Mouse (Mus musculus): Measurements from ENCODE around the gene Meis1.
A peak's percentile ranks its signal among the peaks of the same experiment; 100 is the strongest.

Gene Meis1

DNA sequence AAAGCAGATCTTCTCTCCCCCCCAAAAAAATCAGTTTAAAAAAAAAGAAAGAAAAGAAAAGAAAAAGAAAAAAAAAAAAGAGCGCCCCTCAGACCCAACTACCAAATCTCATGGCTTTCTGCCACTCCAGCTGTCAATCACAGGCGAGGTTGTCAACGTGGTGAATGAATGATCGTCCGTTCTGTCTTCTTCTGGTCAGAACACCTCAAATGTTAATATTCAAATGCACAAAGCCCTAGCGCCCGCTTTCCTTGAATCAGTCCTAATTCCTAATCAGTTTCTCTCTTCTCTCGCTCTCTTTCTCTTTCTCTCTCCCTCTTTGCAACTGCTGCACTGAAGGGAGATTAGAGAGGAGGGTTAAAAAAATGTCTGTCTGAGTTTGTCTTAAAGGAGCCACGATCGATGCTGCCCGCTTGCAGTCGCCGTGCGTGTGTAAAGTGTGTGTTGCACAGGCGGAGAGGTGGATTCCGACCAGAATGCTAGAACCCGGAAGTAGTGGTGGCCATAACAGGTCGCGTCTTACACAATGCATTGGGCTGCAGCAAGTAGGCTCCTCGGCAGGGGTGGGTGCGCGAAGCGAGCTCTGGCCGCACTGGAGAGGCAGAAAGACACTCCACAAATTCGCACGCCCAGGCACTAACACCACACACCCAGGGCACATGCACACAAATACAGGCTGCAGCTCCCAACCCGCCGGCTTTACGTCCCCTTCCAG, at the start of gene Meis1:
Gene Meis1, minus strand, starts transcription at position 497 of the 715 bp plus-strand sequence.
- peak; percentile 83 for DNase-seq (ENCODE audit: low spot score)

DNA sequence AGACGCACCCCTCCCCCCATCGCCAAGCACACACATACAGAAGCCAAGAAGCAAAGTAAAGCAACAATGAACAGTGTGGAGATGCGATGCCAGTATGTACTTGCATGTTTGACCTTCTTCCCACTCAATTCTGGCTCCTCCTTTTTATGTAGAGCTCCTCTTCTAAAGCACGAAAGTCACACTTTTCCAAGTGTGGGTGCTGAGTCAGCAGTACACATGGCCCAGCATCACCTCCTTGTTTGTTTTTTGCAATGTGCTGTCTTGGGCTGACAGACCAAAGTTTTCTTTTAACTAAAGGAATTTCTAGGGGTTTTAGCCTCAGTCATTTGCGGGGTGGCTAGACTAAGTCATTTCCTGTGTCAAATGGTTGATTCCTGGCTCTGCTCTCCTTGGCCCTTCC, 48.5 kb upstream of the Meis1 start:
- no peak for DNase-seq (ENCODE audit: low spot score)

DNA sequence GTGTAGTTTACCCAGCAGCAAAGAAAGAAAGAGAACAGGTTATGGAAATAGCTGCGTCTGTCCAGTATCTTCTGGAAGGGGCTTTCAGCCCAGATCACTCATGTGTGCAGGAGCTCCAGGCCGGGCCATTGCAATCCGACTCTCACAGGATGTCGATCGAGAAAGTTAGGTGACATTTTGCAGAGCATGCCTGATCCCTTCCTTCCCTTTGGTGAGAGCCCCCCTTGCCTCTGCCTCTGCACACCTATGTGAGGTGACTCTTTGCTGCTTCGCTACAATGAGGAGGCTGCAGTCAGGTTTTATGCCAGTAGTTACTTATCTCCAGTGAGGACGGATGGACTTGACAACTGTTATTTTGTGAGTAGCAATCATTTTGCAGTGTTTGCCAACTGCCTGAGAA, 30.5 kb upstream of the Meis1 start:
- no peak for DNase-seq (ENCODE audit: low spot score)

DNA sequence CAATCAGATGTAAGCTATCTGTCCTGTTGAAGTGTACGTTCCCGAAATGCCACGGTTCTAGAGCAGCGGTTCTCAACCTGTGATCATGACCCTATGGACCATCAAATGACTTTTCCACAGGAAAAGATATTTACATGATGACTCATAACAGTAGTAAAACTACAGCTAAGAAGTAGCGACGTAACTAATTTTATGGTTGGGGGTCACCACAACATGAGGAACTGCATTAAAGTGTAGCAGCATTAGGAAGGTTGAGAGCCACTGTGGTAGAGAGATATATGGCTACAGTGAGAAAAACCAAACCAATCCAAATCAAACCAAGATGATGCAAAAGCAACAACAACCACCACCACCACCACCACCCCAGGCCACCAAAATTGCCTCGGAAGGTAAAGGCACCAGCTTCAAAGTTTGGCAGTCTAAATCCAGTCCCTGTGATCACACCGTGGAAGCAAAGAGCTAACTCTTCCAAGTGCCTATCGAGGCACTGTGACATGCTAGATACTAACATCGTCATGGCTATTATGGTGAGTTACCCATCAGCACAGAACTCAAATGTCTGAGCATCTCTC, 17.9 kb upstream of the Meis1 start:
- DNase-seq (ENCODE audit: low spot score), result no peak

DNA sequence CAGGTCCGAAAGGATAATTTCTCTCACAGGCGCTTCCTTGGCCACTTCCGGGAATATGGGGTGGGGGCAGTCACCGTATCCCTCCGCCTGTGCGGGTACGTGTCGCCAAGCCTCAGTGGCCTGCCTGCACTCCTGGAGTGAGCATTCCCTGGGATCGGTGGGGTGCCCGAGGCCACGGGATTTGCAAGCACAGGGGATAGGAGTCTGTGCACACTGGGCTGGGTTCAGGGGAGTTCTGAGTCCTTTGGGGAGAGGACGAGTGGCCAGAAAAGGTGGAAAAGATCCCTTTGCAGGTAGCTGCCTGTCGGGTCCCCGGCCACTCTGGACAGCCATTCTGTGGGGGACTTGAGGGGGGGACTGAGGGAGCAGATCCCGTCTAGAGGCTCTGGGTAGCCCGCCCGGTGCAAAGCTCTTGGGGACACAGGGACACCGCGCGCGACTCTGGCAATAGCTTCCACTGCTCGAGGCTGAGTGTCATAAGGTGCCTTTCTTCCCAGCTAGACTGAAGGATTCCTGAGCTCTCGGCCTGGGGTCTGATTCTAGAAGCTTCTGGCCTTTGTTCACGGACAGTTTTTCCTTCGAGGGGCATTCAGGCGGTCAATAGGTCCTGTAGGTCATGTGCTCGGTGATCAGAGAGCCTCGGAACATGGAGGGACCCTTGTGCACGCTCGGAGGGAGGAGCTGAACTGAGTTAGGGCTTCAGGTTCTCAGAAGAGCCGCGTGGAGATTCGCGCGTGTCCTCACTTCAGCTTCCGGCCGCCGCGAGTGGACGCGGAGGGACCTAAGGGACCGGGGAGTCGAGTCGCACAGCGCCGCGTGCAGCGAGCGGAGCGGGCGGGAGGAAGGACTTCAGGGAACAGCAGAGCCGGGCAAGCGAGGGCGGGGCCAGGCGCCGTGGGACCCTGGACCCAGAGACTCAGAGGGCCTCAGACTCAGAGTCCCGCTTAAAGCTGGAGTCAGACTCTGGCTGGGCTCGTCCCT, 8.1 kb upstream of the Meis1 start:
- DNase-seq (ENCODE audit: low spot score), result peak; percentile 71

DNA sequence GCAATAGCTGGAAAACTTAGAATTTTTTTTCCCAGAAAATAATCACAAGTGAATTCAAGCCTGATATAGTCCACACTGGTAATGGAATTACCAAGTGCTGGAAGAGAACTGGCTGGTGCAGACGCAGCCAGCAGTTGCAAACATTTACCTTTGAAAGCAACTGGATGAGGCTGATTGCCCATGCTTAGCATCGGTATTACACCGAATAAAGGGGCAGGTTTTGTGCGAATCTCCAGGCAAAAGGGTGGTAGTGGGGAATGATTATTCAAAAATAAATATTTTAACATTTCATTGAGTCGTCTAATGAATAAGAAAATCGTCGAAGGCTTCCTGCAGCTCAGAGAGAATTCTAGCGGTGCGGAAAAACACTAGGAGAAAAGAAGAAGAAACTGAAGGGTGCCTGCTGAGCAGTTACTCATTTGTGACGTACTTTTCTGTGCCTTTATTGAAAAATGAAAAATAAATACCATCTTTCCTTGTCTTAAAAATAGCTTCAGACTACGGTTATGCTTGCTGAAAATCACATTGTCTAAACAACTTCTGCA, 7.3 kb upstream of the Meis1 start:
- no peak for DNase-seq (ENCODE audit: low spot score)

DNA sequence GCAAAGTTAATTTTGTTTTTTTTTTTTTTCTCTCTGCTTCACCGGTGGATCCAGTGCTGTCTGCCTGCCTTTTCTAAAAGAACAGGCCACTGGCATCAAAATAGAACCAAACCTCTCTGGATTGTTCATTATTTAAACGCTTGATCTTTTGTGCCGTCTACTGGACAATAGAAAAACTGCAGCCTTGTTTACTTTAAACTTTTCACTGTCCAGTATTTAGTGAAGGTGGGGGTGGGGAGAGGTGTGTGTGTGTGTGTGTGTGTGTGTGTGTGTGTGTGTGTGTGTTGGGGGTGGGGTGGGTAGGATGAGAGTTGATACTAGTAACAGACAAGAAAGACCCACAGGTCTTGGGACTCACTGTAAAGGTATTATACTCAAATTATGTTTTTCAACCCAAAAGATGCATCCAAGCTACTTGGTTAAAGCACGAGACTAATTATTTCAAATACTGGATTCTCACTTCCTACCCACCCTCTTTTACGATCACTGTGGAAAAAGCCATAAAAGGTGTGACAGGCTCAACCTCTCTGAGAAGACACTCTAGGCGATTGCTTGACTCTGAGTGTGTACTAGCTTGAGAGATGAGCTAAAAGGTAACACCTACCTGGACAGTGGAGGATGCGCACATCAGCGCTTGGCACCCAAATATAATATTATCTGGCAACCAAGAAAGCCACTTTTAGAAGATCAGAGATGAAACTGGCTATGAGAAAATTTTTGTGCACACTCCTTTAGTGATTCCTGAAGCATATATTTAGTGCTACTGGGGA, 5.9 kb upstream of the Meis1 start:
- DNase-seq (ENCODE audit: low spot score), result no peak

DNA sequence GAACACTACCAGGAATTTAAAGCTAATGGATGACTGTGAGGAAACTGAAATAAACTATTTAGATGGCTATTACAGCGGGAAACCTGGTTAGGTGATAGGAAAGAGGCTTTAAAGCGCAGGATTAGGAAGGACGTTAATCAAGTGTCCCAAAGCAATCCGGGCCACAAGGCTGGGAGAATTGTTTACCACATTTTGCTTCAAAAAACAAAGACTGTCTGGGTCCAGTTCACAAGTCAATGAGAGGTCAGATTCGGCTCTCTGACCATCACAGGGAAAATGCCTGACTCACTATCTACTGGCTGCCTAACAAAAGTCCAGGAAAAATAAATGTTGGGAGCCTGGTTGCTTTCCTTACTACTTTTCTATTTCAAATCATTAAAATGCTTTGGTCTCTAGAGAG, 4.6 kb upstream of the Meis1 start:
- no peak for DNase-seq (ENCODE audit: low spot score)

DNA sequence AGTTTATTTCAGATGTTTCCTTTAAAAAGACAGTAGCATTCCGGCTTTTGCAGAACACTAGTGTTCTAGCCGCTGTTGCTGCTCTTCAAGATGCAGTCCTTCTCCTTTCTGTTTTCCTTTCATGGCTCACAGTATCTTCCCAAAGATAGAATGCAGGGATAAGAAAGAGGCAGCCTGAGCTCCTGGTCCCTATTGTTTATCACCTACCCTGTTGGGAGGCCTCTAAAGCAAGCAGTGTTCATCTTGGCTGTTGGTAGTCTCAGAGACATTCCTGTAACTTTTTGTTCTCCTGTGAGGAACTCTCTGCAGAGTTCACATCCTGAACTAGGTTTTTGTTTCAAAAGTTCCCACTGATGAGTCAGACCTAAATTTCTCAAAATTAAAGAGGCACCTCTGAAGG, 3.8 kb upstream of the Meis1 start:
- no peak for DNase-seq (ENCODE audit: low spot score)

DNA sequence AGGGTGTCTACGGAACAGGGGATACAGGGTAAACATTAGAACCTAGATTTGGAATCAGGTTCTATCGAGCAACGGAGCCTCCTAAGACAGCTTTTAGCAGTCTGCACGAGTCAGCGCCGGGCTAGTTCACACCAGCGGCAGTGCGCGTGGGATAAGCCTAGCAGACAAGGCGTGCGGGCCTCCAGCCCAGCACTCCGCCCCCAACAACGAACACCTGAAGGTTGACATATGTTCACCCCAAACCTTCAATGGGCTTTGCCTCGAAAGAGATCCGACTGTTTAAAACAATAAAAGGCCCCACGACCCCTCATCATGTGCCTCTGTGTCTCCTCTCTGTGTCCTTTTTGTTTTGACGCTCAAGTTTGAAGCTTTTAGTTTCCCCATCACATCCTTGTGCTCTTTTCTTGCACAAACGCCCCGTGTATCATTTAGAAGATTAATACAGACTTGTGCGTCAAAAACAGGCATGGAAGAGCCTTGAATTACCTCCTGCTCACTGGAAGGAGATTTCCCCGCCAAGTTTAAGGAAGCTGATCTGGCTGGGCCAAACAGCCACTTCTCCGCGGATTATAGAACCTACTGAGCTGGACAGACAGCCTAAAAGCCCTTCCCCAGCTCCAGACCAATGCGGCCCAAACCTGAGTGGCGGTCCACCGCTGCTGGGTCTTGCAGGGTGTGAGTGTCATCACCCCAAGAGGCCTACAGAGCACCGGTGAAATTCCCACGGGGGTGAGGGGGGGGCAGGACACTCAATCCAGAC, 2.3 kb upstream of the Meis1 start:
- peak; percentile 63 for DNase-seq (ENCODE audit: low spot score)

DNA sequence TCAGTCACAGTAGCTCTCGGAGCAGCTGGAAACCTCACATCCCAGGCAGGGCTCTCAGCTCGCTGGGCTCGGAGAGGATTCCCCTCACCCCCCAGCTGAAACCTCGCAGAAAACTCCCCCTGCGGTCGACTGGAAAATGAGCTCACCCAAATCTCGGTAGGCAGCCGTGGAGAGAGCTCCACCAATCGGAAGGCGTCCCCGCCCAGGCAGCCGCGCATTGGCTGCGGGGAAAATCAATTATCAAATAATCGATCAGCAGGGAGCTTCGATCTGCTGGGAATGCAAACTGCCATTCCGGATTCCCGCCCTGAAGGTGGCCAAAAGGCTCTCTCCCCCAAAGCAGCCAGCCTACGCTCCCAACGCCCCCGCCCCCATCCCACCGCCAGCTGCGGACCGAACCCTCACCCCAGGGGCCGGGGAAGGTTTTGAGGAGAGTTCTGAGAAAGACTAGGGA, 1.6 kb upstream of the Meis1 start:
- peak; percentile 89 for DNase-seq (ENCODE audit: low spot score)

DNA sequence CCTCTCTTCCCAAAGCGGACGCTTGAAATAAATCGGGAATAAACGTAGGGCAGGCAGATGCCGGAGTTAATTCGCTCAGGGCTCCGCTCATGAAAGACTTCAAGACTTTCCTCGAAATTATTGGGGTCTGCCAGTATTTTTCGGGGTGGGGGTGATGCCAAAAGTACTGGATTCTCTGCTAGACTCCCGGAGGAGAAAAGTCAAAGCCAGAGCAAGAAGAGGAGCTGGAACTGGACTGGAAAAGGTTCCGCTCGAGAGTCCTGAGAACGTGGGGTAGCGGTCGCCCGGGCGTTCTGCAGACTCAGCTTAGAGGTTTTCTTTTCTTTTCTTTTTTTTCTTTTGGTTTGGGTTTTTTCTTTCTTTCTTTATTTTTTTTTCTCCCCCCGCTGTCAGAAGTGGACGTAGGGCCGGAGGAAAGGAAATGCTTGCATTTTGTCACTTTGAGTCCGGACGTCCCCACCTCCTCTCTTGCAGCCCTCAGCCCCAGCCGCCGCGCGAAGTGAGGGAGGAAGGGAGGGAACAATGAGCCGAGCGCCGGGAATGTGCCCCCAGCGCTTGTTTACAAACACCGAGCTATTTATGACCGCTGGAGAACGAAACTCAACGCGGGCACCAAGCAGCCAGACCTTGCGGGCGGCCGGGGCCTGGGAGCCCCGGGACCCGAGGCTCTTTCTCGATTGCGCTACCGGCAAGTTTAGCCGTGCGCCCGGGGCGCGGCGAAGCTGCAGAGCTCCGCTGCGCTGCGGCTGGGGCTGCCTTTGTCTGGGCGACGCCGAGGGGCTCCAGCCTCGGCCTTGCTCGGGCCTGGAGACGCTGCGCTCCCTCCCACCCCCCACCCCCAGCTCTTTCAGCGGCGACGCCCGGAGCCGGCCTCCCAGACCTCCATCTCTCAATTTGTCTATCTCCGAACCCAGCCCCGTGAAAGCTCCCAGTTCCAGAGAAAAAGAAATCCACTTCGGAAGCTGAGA, 703 bp upstream of the Meis1 start:
- DNase-seq (ENCODE audit: low spot score), result peak; percentile 76

DNA sequence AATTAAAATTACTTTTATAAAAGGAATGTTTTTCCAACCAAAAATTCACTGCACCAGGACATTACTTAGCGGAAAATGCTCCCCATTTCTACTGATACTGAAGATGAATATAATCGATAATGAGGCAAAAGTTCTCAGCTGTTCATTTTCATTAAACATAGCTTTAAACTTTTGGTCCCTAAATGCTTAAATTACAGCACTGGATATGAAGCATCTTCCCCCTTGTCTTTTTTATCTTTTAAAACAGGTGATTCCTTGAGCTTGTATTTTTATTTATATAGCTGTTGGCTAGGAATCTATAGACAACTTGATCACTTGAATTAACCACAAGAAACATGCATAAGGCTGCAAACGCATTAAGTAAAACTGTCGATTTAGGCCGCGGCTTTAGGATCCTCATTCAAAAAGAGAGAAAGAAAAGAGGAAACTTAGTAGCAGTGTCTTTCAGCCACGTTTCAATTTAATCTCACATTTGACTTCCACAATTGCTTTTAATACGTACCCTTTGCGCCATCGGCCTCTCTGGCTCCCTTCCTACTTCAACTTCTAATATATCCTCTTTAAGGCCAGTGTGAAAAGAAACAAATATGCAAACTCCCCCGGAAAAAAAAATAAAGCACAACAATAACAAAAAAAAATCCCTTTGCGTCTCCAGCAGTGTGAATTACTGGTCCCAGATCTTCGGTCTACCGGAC, 919 bp downstream of the Meis1 start:
- no peak for DNase-seq (ENCODE audit: low spot score)

DNA sequence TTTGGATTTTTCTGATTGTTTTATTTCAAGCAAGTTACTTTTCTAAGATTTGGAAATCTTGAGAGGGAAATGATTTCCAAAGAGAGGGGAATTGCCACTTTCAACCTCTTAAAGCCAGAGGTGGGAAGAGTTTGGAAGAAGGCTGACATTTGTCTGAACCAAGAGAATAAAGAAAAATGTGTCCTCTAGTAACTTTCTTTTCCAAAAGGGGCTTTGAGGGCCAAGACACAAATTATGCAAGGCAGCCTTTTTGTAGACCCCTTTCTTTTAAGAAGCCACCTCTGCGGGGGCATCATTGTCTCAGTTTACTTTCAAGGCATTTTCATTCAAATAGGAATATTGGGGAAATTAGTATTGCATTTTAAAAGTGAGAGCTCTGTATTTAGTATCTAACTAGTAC, 1.5 kb downstream of the Meis1 start:
- DNase-seq (ENCODE audit: low spot score), result no peak

DNA sequence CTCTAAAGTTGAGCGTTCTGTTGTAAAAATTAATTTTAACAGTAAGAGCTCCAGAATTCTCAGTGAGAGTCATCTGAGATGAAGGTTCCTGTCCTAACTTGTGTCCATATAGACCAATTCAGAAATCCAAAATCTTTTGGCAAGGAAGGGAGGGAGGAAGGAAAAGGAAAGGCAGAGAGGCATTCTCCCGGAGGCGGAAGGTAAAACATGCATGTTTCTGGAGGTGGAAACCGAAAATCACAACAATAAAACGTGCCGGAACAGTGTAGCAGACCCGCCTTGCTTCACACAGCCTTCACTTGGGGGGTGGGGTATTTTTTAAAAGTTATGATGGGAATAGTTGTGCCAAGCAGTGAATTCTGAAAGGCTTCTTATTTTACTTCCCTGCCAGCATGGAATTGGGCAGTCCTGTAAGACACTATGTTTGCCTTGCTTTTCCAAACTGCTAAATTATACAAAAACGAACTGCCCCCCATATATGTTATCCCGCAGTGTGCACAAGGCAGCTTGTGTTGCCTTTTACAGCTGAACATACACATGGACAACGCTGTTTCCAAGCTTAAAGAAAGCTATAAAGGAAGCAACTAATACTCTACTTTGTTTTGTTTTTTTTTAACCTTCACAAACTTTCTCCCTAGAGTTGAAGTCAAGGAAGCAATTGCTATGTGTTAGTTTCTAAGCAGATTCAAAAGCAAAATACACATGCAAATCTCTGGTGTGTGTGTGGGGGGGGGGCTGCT, 2.1 kb downstream of the Meis1 start:
- no peak for DNase-seq (ENCODE audit: low spot score)

DNA sequence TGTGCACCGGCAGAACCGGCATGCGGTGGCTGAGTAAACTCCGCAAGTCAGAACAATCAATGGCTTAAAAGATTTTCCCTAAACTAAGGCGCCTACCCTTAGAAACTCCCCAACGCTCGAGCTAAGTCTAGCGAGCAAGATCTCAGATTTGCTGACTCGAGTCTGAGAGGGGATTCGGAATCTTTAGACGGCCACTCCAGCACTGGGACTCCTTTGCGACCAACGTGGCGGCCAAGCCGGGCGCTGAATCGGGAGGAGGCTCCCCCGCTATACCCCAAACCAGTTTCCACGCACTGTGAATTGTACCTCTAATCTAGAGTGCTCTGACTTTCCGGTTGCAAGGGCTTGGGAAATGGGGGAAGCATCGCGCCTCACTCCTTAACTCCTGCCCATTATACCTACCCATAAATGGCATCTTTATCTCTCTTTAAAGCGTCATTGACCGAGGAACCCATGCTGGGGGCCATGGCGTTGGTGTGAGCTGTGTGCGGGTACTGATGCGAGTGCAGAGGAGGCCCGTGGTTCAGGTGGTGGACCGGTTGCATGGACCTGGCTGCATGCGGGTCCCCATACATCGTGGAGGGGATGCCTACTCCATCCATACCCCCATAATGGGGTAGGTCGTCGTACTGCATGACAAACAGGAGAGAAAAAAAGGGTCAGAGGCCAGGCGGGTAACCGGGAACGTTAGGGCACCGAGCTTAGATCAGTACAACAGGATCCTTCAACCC, 2.9 kb downstream of the Meis1 start:
- no peak for DNase-seq (ENCODE audit: low spot score)

DNA sequence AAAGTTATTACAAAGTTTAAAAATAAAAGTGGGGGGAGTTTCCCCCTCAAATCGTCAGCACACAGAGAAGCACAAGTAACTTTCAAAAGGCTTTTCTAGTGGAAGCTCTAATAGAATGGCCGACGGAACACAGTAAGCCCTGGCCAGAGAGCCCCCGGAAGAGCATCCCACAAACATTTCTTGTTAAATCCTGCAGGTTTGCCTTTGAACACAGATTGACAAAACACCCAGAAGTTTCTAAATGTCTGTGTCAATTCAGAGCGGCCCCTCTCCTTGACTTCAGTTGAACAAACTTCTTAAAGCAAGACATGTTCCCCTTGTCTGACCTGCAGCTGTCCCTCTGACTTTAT, 3.4 kb downstream of the Meis1 start:
- no peak for DNase-seq (ENCODE audit: low spot score)

All from testis, postnatal 10 days (tissue).